Mouse (Mus musculus) liver, adult 2 months (tissue): ENCODE measurements around the gene Tha1.

ENCODE experiments used
- CTCF ChIP-seq: fragments of 200-500 bp; IDR thresholded peaks from 2 replicates; pipeline ENCODE4 v1.5.1; 2011; ENCODE audit warnings: low read depth, low read length, control low read depth
- POLR2A ChIP-seq: fragments of 200-500 bp; IDR thresholded peaks from 2 replicates; pipeline ENCODE4 v1.6.1; 2011; ENCODE audit warnings: low read length, control low read depth; ENCODE audit not compliant: insufficient read depth; ENCODE audit errors: extremely low read depth

DNA sequence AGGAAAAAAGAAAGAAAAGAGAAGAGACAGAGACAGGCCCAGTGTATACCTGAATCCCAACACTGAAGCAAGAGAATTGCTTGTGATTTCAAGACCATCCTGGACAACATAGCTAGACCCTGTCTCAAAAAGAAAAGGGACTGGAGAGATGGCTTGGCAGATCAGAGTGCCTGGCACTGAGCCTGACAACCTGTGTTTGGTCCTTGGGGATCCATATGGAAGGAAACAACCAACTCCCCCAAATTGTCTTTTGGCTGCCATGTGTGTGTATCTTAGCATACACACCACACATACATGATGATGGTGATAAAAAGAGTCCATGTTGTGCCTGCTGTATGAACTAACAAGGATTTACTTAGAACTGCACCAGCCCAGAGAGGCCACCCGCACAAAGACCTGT, 34.3 kb downstream of the Tha1 start:
- TF ChIP-seq POLR2A (no peak), CTCF (no peak)
